Mouse (Mus musculus) C2C12 (cell line): ENCODE results near the gene Cib1. TPM values are rescaled to one million over a fixed set of nuclear protein-coding genes. Genes with fewer than 3 reads are reported as not detected.
A peak's percentile ranks its signal among the peaks of the same experiment; 100 is the strongest.

Source experiments
- H3K27me3 ChIP-seq: one replicate; pipeline ENCODE4 v1.6.1; 2011; ENCODE audit not compliant: control insufficient read depth, insufficient read depth, insufficient read length
- H3K36me3 ChIP-seq: one replicate; pipeline ENCODE4 v1.6.1; 2011; ENCODE audit not compliant: control insufficient read depth, insufficient read depth
- H3K4me3 ChIP-seq: one replicate; pipeline ENCODE4 v1.5.1; 2011; ENCODE audit warnings: mild to moderate bottlenecking, control low read depth; ENCODE audit not compliant: poor library complexity, insufficient read depth, severe bottlenecking
- H3K79me2 ChIP-seq: one replicate; pipeline ENCODE4 v1.6.1; 2011; ENCODE audit not compliant: control insufficient read depth, insufficient read depth
- H3K79me3 ChIP-seq: one replicate; pipeline ENCODE4 v1.6.1; 2011; ENCODE audit warnings: low read depth, control low read depth
- H3ac ChIP-seq: one replicate; pipeline ENCODE3; 2011; ENCODE audit warnings: low read depth; ENCODE audit not compliant: control insufficient read depth, insufficient read length
- CEBPB ChIP-seq: IDR thresholded peaks from one replicate; pipeline ENCODE4 v1.6.1; 2011; ENCODE audit warnings: low read depth, mild to moderate bottlenecking, control low read depth, moderate library complexity
- CTCF ChIP-seq: IDR thresholded peaks from one replicate; pipeline ENCODE4 v1.5.1; 2011; ENCODE audit not compliant: control insufficient read depth, insufficient read depth, insufficient read length
- FOSL1 ChIP-seq: IDR thresholded peaks from one replicate; pipeline ENCODE4 v1.8.0; 2011; ENCODE audit warnings: mild to moderate bottlenecking, low read length; ENCODE audit not compliant: poor library complexity, insufficient read depth, severe bottlenecking
- MAX ChIP-seq: IDR thresholded peaks from one replicate; pipeline ENCODE4 v1.6.1; 2011; ENCODE audit warnings: mild to moderate bottlenecking, control low read depth
- MYOD1 ChIP-seq: IDR thresholded peaks from one replicate; pipeline ENCODE4 v1.6.1; 2011; ENCODE audit warnings: low read depth; ENCODE audit not compliant: control insufficient read depth, insufficient read length
- MYOG ChIP-seq: IDR thresholded peaks from one replicate; pipeline ENCODE4 v1.6.1; 2011; ENCODE audit not compliant: control insufficient read depth, insufficient read length; ENCODE audit errors: extremely low read depth
- USF1 ChIP-seq: IDR thresholded peaks from one replicate; pipeline ENCODE4 v1.6.1; 2011; ENCODE audit warnings: low read depth, mild to moderate bottlenecking, control low read depth, moderate library complexity
- polyA plus RNA-seq: library from polyadenylated mRNA; unstranded; fragments of >200 nt; fragmentation: generic; extraction: Trizol; gene quantifications from one replicate; pipeline ENCODE4 v1.2.1, GENCODE M21; 2012; ENCODE audit warnings: missing spikeins

The Cib1 gene
- polyA plus RNA-seq, 1 experiment: 131 TPM

DNA sequence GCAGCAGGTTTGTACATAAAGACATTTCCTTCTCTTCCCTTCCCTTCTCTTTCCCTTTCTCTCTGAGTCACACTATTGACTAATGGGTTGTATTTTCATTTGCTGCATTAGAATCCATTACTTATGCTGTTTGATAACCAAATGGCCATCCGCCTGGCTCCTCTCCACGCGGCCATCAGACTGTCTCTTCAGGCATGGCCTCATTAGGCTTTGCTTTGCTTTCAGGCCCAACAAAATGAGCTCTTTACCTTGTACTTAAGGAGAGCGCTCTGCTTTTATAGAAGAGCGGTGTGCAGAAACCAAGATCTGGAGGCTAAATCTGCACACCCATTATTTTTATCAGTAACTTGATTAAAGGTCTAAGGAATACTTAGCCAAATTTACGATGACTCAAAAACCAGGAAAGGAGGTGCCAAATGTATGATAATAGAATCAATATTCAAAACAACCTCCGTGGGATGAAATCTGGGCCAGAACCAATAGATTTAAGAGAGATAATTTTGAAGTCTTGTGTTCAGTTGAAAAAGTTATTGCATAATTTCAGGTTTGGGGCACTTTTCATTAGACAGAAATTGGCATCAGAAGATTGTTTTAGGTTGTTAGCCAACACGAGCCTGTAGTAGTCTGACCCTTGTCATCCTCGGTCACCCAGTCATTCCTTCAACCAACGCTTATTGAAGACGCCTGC lies 36.9 kb downstream of the Cib1 start:
- no peak overlapping the region for H3ac ChIP-seq
- TF ChIP-seq FOSL1: no peak
- no peak for TF ChIP-seq MAX
- TF ChIP-seq MYOG: no peak
- TF ChIP-seq MYOD1: no peak
- no peak for TF ChIP-seq CEBPB
- TF ChIP-seq CTCF: no peak
- no peak for TF ChIP-seq USF1
- H3K4me3 ChIP-seq: no peak overlapping the region
- H3K79me2 ChIP-seq: peaks cover 71% of the 10 kb centered on the region
- peaks cover 5% of the 10 kb centered on the region for H3K36me3 ChIP-seq
- H3K79me3 ChIP-seq: peaks cover 33% of the 10 kb centered on the region
- H3K27me3 ChIP-seq: no peaks in the 10 kb centered on the region

DNA sequence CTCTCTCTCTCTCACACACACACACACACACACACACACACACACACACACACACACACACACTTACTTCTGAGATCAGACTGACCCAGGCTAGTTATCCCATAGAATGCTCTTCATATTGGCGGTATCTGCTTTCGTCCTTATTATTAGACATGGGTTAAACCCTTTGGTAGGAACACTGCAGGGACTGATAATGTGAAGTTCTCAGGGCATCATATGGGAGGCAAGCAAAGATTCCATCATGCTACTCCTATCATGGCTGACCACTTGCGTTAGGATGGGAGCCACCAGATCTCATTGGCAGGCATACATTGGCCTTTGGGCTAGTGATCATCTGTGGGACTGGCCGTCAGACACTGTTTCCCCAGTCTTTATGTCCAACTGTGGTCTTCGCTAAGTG lies 37.5 kb downstream of the Cib1 start:
- TF ChIP-seq MYOD1 (no peak), MYOG (no peak), CEBPB (no peak), CTCF (no peak), FOSL1 (no peak), USF1 (no peak), MAX (no peak)
- H3K79me2 ChIP-seq: peaks cover 71% of the 10 kb centered on the region
- no peak overlapping the region for H3K4me3 ChIP-seq
- no peaks in the 10 kb centered on the region for H3K27me3 ChIP-seq
- peaks cover 32% of the 10 kb centered on the region for H3K79me3 ChIP-seq
- H3ac ChIP-seq: no peak overlapping the region
- H3K36me3 ChIP-seq: peaks cover 4% of the 10 kb centered on the region

DNA sequence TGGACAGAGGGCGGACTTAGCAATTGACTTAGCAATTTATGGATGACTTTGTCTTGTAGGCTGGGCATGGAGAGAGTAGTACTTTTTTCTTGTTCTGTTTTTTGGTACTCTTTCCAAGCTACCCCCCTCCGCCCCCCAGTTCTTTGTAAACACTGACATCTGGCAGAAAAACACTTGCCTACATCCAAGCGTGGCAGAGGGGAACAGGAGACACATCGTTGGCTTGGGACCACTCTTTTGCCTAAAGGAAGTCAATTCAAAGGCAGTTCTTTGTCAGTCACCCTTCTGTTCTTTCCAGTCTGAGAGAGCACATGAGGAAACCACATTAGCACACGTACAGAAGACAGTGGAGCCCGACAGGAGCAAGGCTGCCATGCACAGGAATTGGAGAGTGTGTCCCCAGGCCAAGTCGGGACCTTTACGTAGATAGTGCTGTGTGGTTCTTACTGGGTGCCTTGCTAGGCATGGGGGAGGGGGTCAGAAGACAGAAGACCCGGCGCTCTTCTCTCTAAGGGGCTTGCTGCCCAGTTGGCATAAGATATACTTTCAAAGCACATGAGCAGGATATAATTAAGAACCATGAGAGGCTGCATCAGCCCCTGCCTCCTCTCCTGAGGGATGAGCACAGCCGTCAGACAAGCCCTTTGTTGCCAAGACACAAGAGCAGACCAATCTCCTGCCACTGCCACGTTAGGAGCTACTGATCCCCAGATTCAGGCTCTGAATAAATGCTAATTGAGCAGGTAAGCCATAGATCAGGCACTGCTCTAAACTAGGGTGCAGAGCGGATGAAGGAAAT lies 38.5 kb downstream of the Cib1 start:
- TF ChIP-seq MYOG: no peak
- TF ChIP-seq FOSL1: no peak
- no peak for TF ChIP-seq CTCF
- no peak for TF ChIP-seq MAX
- TF ChIP-seq CEBPB: no peak
- no peak for TF ChIP-seq USF1
- no peak for TF ChIP-seq MYOD1
- H3K27me3 ChIP-seq: no peaks in the 10 kb centered on the region
- no peaks in the 10 kb centered on the region for H3K36me3 ChIP-seq
- H3K79me3 ChIP-seq: peaks cover 31% of the 10 kb centered on the region
- no peak overlapping the region for H3K4me3 ChIP-seq
- H3ac ChIP-seq: no peak overlapping the region
- peaks cover 71% of the 10 kb centered on the region for H3K79me2 ChIP-seq

DNA sequence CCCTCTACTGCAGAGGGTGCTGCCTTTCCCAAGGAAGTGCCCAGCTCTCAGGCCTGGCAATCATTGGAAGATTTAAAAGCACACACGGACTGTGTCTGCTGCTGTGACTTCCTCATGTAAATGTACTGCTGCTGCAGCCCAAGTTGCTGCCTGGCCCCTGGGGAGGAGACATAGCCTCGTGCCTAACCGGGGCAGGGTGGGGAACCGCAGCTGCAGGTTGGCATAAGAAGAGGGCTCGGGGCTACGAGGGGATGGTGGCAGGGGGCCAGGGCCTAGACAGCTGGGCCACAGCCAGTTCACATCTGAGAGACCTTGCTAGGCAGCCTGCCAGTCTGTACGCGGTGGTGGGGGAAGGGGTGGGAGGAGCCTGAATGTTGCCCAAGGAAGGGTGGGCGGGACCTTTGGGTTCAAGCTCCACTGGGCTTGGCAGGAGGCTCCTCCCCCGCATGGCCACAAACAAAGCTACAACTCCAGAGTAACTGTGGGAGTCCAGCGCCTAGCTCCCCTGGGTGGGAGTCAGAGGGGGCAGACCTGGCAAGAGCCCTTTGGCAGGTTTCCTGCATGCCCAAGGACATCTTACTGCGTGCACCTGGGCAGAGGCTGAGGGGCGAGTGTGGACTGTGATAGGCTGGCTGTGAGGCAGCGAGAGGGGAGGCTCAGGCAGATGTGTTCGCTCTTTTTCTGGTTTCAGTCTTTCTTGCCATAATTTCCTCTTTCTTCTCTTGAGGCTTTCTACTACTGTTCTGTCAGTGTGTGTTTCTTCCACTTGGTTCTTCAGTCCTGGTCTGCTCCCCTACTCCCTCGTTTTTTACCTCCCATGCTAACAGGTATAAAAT lies 40.2 kb downstream of the Cib1 start:
- no peaks in the 10 kb centered on the region for H3K36me3 ChIP-seq
- H3ac ChIP-seq: peak overlapping the region; percentile 8
- H3K27me3 ChIP-seq: no peaks in the 10 kb centered on the region
- H3K79me3 ChIP-seq: peaks cover 36% of the 10 kb centered on the region
- no peak overlapping the region for H3K4me3 ChIP-seq
- H3K79me2 ChIP-seq: peaks cover 78% of the 10 kb centered on the region
- TF ChIP-seq FOSL1 (no peak), CEBPB (peak; percentile 1), MYOG (no peak), MAX (no peak), USF1 (no peak), MYOD1 (no peak), CTCF (no peak)

DNA sequence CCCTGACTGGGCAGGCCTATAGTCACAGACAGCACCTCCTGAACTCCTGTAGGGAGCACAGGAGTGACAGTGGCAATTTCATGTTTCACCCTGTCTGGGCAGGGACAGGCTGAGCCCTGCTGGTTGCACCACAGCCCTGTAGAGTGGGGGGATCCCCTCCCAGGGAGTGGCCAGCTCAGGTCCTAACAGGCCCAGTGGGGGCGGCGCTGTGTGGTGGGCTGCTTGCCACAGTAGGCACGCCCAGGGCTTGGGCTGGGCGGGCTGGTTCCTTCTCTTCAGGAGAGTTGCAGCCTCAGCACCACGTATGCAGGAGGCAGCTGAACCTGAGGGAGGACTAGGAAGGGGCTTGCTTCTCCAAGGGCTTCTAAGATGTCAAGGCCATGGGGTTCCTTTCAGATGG lies 41.2 kb downstream of the Cib1 start:
- Histone ChIP-seq H3K4me3 (no peak overlapping the region), H3K79me2 (peaks cover 73% of the 10 kb centered on the region), H3ac (peak overlapping the region; percentile 4), H3K79me3 (peaks cover 37% of the 10 kb centered on the region), H3K36me3 (no peaks in the 10 kb centered on the region), H3K27me3 (no peaks in the 10 kb centered on the region)
- TF ChIP-seq MYOG: no peak
- TF ChIP-seq MYOD1: no peak
- no peak for TF ChIP-seq USF1
- no peak for TF ChIP-seq CEBPB
- TF ChIP-seq MAX: no peak
- no peak for TF ChIP-seq CTCF
- no peak for TF ChIP-seq FOSL1
